Mouse (Mus musculus) colon, adult 2 months (tissue): ENCODE results near the gene Brap. TPM values are rescaled to one million over a fixed set of nuclear protein-coding genes. Genes with fewer than 3 reads are reported as not detected.

ENCODE experiments used
- polyA plus RNA-seq: library from polyadenylated mRNA; depleted of rRNA; stranded (reverse); fragments of >200 nt; gene quantifications from 2 replicates; pipeline ENCODE4 v1.2.3, GENCODE M21; 2012; rRNA removed

Brap gene
- polyA plus RNA-seq = 23.1 and 27.9 TPM in 2 replicates

GRCm38 (mm10) chr5:121660059-121660896 lies at the start of gene Brap, which contains the start of gene Acad10:
Brap (plus strand) TSS chr5:121660563.
Acad10 (minus strand) TSS chr5:121660514.

GRCm38 (mm10) chr5:121618592-121619513 lies 41.5 kb upstream of the Brap start, which contains the start of gene Acad12:
Acad12 (minus strand) TSS chr5:121618938.

GRCm38 (mm10) chr5:121711174-121711927 lies 51.0 kb downstream of the Brap start, which contains the start of gene Atxn2:
Atxn2 (plus strand) TSS chr5:121711337.

Other genes starting within 250 kb of the Brap start
- gene Tmem116, start 208.7 kb upstream of the Brap start, polyA plus RNA-seq = 1.5 and 7.2 TPM in 2 replicates
- 35.2 and 37.5 TPM in 2 replicates for gene Erp29, start 208.1 kb upstream of the Brap start, polyA plus RNA-seq
- not detected in 2 replicates for gene Adam1b, start 157.1 kb upstream of the Brap start, polyA plus RNA-seq
- 2.6 and 3.7 TPM in 2 replicates for gene Adam1a, start 115.1 kb upstream of the Brap start, polyA plus RNA-seq
- 0.20 TPM in 1 of 2 replicates, not detected in the other for gene Gm42878, start 115.1 kb upstream of the Brap start, polyA plus RNA-seq
- 27.1 and 28.6 TPM in 2 replicates for gene Mapkapk5, start 114.7 kb upstream of the Brap start, polyA plus RNA-seq
- gene Aldh2, start 66.7 kb upstream of the Brap start, polyA plus RNA-seq = 1,286 and 1,374 TPM in 2 replicates
- gene Acad12, start 41.6 kb upstream of the Brap start, polyA plus RNA-seq = 7.0 and 7.8 TPM in 2 replicates
- 8.2 and 8.7 TPM in 2 replicates for gene Acad10, start within 50 bp of the Brap start, polyA plus RNA-seq
- 110 and 127 TPM in 2 replicates for gene Atxn2, start 50.8 kb downstream of the Brap start, polyA plus RNA-seq
- gene Sh2b3, start 177.1 kb downstream of the Brap start, polyA plus RNA-seq = 35.2 and 38.5 TPM in 2 replicates
- gene Pheta1, start 188.4 kb downstream of the Brap start, polyA plus RNA-seq = 97.0 and 99.3 TPM in 2 replicates